Mouse (Mus musculus) hindlimb bud, embryonic 11.5 days (tissue): ENCODE measurements around the gene Wipi2.

Experiments
- DNase-seq: peaks from one replicate; pipeline ENCODE4 v3.0.0-alpha.2; 2012; ENCODE audit warnings: low read depth, low spot score; ENCODE audit errors: extremely low spot score

Gene Wipi2

GRCm38 (mm10) chr5:142692248-142692647 is 64.8 kb downstream of the Wipi2 start, which contains the start of gene Slc29a4:
Gene Slc29a4 (plus strand): TSS chr5:142692512.
- no peak for DNase-seq

- DNase-seq = no peak
Measured at GRCm38 (mm10) chr5:142692971-142693737, 65.7 kb downstream of the Wipi2 start.

GRCm38 (mm10) chr5:142693738-142694430 is 66.4 kb downstream of the Wipi2 start:
- no peak for DNase-seq

- peak; percentile 44 for DNase-seq
Measured at GRCm38 (mm10) chr5:142694627-142695340, 67.3 kb downstream of the Wipi2 start.

DNA sequence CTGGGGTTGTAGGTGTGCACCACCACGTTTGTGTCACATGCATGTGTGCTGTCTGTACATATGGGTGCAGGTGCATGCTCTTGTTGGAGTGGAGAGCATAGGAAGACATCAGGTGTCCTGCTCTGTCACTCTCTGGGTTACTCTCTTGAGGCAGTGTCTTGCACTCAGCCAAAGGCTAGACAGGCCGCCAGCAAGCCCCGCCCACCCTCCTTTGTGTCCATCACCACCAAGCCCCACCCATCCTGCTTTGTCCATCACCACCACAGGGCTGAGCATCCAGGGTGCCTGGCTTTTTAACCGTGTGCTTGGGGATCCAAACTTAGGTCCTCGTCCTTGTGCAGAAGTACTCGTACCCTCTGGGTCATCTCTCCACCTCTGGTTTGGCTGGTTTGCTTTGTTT is 68.8 kb downstream of the Wipi2 start:
- DNase-seq = no peak

DNA sequence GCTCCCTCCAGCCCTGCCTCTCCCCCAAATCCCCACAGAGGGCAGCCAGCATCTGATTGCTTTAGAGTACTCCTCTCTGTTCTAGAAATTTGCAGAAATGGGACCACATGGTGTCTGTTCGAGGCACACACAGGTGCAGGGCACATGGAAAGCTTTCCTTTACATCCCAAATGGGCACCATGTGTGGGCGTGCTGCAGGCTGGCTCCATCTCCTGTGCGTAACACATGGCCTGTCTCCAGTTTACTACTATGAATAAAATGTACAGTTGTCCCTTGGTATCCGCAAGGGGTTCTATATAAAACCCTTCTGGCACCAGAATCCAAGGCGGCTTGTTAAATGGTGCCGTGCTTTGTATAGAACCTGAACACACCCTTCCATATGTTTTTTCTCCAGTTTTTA is 69.4 kb downstream of the Wipi2 start:
- no peak for DNase-seq

DNA sequence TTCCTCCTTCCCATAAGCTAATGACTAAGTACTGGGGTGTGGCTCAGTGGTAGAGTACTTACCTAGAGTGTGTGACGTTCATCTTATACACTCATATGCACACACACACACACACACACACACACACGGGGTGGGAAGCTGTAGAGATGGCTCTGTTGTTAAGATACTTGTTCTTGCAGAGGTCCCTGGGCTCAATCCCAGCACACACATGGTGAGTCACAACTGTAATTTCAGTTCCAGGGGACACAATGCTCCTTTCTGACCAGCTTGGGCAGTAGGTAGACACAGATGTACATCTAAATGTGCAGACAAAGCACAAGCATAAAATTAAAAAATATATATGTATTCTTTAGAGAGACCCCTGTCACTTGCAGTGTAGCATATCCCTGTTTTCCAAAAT is 70.2 kb downstream of the Wipi2 start:
- DNase-seq = no peak

- no peak for DNase-seq
Measured at GRCm38 (mm10) chr5:142700842-142701589, 73.5 kb downstream of the Wipi2 start.

DNA sequence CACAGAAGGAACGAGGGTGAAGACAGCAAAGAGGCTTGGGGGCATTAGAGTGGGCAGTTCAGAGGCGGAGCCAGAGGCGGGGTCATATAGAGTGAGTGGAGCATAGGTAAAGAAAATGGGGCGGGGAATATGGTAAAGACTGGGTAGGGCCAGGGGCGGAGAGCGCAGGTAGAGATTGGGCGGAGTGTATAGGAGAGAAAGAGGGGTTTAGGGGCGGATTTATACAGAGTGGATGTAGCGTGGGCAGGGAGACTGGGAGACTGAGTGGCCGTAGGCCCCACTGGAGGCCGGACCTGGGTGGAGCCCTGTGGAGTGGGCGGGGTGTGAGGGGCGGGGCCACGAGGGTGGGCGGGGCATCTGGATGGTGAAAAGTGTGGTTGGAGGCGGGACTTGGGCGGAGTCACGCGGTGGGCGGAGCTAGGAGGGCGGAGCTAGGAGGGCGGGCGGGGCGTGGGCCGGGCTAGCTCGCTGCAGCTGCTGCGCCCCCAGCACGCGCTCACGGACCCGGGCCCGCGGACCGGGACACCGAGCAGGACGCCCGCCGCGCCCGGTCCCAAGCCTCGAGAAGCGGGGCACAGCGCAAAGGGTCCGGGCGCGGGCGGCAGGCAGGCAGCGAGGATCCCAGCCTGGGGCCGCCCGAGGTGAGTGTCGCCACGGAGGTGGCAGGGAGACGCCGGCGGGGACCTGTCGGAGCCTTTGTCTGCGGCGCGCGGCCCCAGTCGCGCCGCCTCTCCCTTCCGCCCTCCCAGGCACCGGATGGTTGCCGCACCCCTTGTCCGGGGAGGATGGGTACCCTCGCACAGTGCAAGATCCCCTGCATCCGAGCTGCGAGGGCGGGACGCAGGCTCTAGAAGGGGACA is 74.4 kb downstream of the Wipi2 start:
- no peak for DNase-seq

DNA sequence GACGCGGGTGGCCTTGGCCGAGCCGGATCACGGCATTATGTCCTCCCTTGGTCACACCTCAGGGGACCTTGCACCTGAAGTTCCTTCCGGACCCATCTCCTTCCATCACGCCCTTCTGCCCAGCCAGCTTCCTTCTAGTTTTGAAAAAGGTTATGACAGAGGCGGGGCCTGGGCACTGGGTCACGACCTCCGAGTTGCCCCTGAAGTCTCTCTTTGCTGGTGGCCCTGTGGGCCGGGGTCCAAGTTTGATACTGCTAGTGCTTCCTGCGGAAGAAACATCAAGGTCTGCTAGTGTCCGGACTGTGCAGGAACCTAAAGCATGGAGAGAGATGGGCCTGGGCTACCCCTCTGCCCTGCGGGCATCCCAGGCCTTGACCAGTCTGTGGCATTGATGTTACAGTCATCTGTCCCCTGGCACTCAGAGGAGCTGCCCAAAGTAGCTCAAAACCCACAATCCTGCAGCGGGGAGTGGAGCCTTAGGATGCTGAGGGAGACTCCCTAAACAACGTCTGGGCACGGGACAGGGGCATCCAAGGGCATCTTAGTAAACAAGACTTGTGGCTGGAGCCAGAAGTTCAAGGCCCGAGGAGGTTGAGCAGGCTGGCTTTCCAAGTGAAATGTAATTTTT is 75.1 kb downstream of the Wipi2 start:
- DNase-seq = no peak

DNA sequence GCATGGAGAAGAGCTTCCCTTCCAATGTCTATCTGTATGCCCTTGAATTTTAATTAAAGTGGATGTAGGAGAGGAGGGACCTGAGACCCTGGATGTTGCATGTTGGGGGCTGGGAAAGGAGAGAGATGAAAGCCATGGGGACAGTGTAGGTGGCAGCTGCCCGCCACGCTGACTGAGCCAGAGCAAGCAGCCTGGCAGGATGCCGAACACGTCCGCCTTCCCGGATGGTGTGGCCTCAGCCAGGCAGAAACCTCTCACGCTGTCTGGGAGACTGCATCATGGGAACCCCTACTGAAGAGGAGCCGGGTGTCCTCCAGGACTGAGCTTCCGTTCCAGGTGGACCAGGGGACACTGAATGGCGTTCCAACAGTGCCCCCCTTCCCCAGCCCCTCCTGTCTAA is 76.1 kb downstream of the Wipi2 start:
- no peak for DNase-seq

DNA sequence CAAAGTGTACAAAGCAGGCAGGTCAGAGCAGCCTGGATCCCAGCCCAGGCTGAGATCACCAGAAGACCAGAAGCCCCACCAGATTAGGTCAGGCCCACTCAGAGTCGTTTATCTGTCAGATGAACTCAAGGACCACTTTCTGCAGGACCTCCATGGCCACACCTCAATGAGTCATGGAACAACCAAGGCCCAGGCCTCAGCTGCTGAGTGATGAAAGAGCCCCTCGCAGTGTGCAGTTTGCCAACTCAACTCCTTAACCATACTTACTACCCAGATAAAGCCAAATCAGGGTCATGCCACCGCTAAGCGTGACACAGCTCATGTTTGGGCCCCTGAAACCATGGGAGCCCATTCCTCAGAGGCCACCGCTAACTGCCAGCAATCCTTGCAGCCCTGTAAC is 80.2 kb downstream of the Wipi2 start:
- DNase-seq = no peak

- no peak for DNase-seq
Measured at GRCm38 (mm10) chr5:142709436-142709835, 81.9 kb downstream of the Wipi2 start.

DNA sequence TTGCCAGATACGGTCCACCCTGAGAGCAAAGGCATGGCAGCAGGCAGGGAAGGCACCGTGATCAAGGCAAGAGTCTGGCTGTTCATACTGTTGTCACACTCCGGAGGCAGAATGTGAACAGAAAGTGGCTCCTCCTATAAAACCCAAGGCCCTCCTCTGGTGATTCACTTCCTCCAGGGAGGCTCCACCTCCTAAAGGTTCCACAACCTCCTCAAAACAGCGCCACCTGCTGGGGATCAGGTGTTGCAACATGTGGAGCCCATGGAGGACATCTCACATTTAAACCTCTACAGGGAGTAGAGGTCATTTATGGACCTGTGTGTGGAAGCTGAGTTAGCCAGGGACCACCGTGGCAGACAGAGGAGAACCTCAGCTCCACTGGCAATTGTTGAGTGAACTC is 84.9 kb downstream of the Wipi2 start:
- DNase-seq = no peak

DNA sequence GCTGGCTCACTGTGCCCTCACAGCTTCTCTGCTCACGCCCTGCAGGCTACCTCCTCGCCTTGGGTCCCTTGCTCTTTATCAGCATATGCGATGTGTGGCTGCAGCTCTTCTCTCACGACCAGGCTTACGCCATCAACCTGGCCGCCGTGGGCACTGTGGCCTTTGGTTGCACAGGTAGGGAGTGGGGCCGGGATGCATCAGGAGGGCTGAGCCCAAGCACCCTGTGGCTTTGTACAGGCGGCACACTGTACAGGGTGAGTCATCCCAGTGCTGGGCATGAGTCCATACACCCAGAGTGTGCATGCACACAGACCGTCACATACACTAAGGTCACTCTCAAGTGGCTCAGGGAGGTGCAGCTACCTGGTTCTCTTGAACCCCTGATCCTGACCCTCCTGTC is 86.5 kb downstream of the Wipi2 start:
- no peak for DNase-seq

DNA sequence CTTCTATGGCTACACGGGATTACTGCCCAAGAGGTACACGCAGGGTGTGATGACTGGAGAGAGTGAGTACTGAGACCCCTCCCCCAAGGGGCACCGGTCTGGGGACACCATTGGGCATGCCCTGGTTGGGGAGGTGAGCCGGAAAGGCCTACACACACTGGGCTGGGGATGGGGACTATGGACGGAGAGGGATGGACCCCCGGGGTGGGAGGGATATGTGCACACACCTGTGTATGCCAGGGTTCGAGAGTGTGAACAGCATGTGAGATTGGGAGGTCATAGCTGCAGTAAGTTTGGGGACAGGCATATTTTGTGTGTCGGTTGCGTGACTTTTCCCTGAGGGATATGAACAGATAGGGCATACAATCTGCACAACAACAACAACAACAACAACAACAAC is 87.6 kb downstream of the Wipi2 start:
- no peak for DNase-seq

GRCm38 (mm10) chr5:142716056-142716455 is 88.6 kb downstream of the Wipi2 start:
- DNase-seq = no peak

DNA sequence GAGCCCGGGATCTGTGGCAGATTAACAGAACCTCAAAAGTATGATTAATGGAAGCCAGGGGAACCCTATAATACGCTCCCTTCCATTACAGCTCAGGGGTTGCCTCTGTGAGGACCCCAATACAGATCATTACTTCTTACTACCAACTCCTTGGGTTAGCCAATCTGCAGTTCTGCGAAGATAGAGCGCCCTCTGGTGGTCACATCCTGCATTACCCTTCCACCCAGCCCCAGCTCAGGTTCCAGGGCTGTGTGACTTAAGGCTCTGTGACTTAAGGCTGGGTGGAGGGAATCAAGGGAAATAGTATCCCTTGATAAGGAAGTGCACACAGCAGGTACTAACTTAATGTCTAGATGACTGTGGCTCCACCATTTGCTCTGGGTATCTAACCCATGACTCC is 90.5 kb downstream of the Wipi2 start:
- DNase-seq = peak; percentile 71

GRCm38 (mm10) chr5:142718486-142718885 is 91.0 kb downstream of the Wipi2 start:
- no peak for DNase-seq

DNA sequence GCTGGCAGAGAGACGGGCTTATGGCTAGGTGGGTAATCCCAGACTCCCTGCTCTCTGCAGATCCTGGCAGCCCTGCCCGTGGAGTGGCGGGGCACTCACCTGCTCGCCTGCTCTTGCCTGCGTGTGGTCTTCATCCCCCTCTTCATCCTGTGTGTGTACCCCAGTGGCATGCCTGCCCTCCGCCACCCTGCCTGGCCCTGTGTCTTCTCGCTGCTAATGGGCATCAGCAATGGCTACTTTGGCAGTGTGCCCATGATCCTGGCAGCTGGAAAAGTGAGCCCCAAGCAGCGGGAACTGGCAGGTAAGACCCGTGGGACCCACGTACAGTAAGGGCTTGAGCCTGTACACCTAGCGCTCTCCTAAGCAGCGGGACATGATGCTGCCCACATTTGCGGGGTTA is 92.4 kb downstream of the Wipi2 start:
- no peak for DNase-seq
